Comparison of ENCODE assay signal across 9 mouse cellular contexts in genomic region chr11:69622406-69622805, GRCm38 (mm10). TPM values are rescaled to one million over a fixed set of nuclear protein-coding genes. Genes with fewer than 3 reads are reported as not detected.
DNase-seq lines count a peak whose midpoint lies in the region; ATAC-seq and TF ChIP-seq lines count a peak whose summit lies in the region.
"Had no signal": no experiment of that assay in that cellular context is flagged by ENCODE, and none has a peak within 500 bp of the region (broad histone marks: within the 10 kb centered on the region; RNA-seq: fewer than 3 reads in every experiment).

No protein-coding gene starts in this region.

- no peaks in the 10 kb centered on the region for H3K27me3 ChIP-seq in erythroblast, embryonic 14.5 days (ENCODE audit: control insufficient read depth)
- peaks cover 9% of the 10 kb centered on the region for H3K27me3 ChIP-seq in G1E (ENCODE audit: insufficient read depth, low read length)
- no peaks in the 10 kb centered on the region for H3K27me3 ChIP-seq in forebrain, postnatal 0 days (ENCODE audit: insufficient read depth, low read length)
- H3K27me3 ChIP-seq in liver, embryonic 13.5 days, result no peaks in the 10 kb centered on the region

- no peak for ATAC-seq in erythroblast, adult 5-6 weeks (replicated peaks; ENCODE audit: low FRiP score, poor library complexity, severe bottlenecking)
- ATAC-seq in G1E (ENCODE audit: extremely low read depth, insufficient number of reproducible peaks, low FRiP score, poor library complexity, severe bottlenecking), result no peak
- no peak for ATAC-seq in forebrain, postnatal 0 days
- no peak for ATAC-seq in liver, embryonic 13.5 days (ENCODE audit: low read depth)

- H3K9ac ChIP-seq in forebrain, postnatal 0 days, result peak overlapping the region; percentile 69
- peak overlapping the region; percentile 66 for H3K9ac ChIP-seq in liver, embryonic 13.5 days

- peak overlapping the region; percentile 63 for H3K4me3 ChIP-seq in erythroblast, embryonic 14.5 days (replicated peaks)
- peak overlapping the region; percentile 69; the same call in 1 of the 2 replicates for H3K4me3 ChIP-seq in G1E (ENCODE audit: low read depth, low read length)
- H3K4me3 ChIP-seq in forebrain, postnatal 0 days (ENCODE audit: low read depth, low read length), result peak overlapping the region; percentile 50
- peak overlapping the region; percentile 59 for H3K4me3 ChIP-seq in liver, embryonic 13.5 days (replicated peaks)

- intact Hi-C loops in left cerebral cortex, postnatal 25 days (cut with DNase I), result no loop called here

- no peaks in the 10 kb centered on the region for H3K36me3 ChIP-seq in erythroblast, embryonic 14.5 days (ENCODE audit: control insufficient read depth)
- H3K36me3 ChIP-seq in G1E (replicated peaks), result no peaks in the 10 kb centered on the region
- no peaks in the 10 kb centered on the region for H3K36me3 ChIP-seq in forebrain, postnatal 0 days (ENCODE audit: insufficient read depth)
- no peaks in the 10 kb centered on the region for H3K36me3 ChIP-seq in liver, embryonic 13.5 days

- peak overlapping the region; percentile 86 for H3K27ac ChIP-seq in forebrain, postnatal 0 days (ENCODE audit: low read depth, low read length)
- peak overlapping the region; percentile 79 for H3K27ac ChIP-seq in liver, embryonic 13.5 days

- 25% methylated on average over 6 of the region's 6 CpGs for WGBS in forebrain, postnatal 0 days
- WGBS in liver, embryonic 13.5 days (ENCODE audit: insufficient replicate concordance), result 53% methylated on average over 6 of the region's 6 CpGs

- H3K4me2 ChIP-seq in forebrain, postnatal 0 days (ENCODE audit: low read depth), result peak overlapping the region; percentile 63
- H3K4me2 ChIP-seq in liver, embryonic 13.5 days, result peak overlapping the region; percentile 72

- no peak for TF ChIP-seq CTCF in G1E (IDR thresholded peaks at IDR 0.05; ENCODE audit: low read depth, low read length)
- TF ChIP-seq CTCF in forebrain, postnatal 0 days (IDR thresholded peaks at IDR 0.05; ENCODE audit: low read depth), result no peak

- no peaks in the 10 kb centered on the region for H3K9me3 ChIP-seq in erythroblast, embryonic 14.5 days (ENCODE audit: control insufficient read depth, low read length)
- no peaks in the 10 kb centered on the region for H3K9me3 ChIP-seq in G1E (replicated peaks)
- H3K9me3 ChIP-seq in forebrain, postnatal 0 days (ENCODE audit: low read length), result no peaks in the 10 kb centered on the region
- H3K9me3 ChIP-seq in liver, embryonic 13.5 days (replicated peaks), result no peaks in the 10 kb centered on the region

- H3K4me1 ChIP-seq in erythroblast, embryonic 14.5 days (ENCODE audit: control insufficient read depth), result peaks cover 39% of the 10 kb centered on the region
- peaks cover 41% of the 10 kb centered on the region for H3K4me1 ChIP-seq in G1E (ENCODE audit: insufficient read depth, low read depth, low read length)
- peaks cover 9% of the 10 kb centered on the region for H3K4me1 ChIP-seq in forebrain, postnatal 0 days (ENCODE audit: insufficient read depth)
- H3K4me1 ChIP-seq in liver, embryonic 13.5 days (replicated peaks), result peaks cover 50% of the 10 kb centered on the region

- no peak for DNase-seq in G1E (ENCODE audit: low spot score)
- DNase-seq in forebrain, postnatal 0 days, result peak; percentile 38
- no peak for DNase-seq in liver, embryonic 13.5 days
- no peak for DNase-seq in urinary bladder, postnatal 4 days (ENCODE audit: low spot score in 2 of 2)
- no peak for DNase-seq in retina, postnatal 1 day
- no peak for DNase-seq in left cerebral cortex, postnatal 25 days (ENCODE audit: low spot score in 2 of 2)

RNA-seq across cellular contexts. Expression of gene Sat2, which starts 0.6 kb away (rescaled TPM):
- polyA plus RNA-seq in erythroblast, embryonic 14.5 days (2012), result not detected in 2 replicates
- not detected in 2 replicates for total RNA-seq in erythroblast, adult 5-6 weeks (2015; ENCODE audit: low replicate concordance)
- total RNA-seq in erythroblast, adult 5-6 weeks (2017; ENCODE audit: low replicate concordance), result 0.70 TPM in 1 of 2 replicates, not detected in the other
- total RNA-seq in G1E (2014; fragmentation: Nextera tagmentation), result 2.4 and 7.3 TPM in 2 replicates
- total RNA-seq in G1E (2017), result 1.5 and 2.6 TPM in 2 replicates
- 0.09 TPM in 1 of 2 replicates, not detected in the other for polyA plus RNA-seq in G1E (2012)
- 8.6 and 18.9 TPM in 2 replicates for total RNA-seq in forebrain, postnatal 0 days (2014; rRNA removed)
- polyA plus RNA-seq in forebrain, postnatal 0 days (2015; fragmentation: Nextera tagmentation; extraction: Ambion mirVana), result 27.3 and 28.0 TPM in 2 replicates
- polyA plus RNA-seq in liver, embryonic 13.5 days (2015; fragmentation: Nextera tagmentation; extraction: Ambion mirVana), result 11.6 and 12.3 TPM in 2 replicates
- total RNA-seq in left cerebral cortex, postnatal 25 days (2021), result 1 to 10 TPM; 7.4 to 7.7 TPM
- total RNA-seq: hematopoietic stem cell, adult 5-6 weeks had no signal

RNA-seq across cellular contexts. Expression of gene Shbg, which starts 4.7 kb away (rescaled TPM):
- polyA plus RNA-seq in erythroblast, embryonic 14.5 days (2012), result 0.02 TPM in 1 of 2 replicates, not detected in the other
- not detected in 2 replicates for total RNA-seq in erythroblast, adult 5-6 weeks (2015; ENCODE audit: low replicate concordance)
- 0.51 TPM in 1 of 2 replicates, not detected in the other for total RNA-seq in erythroblast, adult 5-6 weeks (2017; ENCODE audit: low replicate concordance)
- total RNA-seq in G1E (2014; fragmentation: Nextera tagmentation) (not detected in 2 replicates), G1E (2017) (not detected in 2 replicates)
- not detected in 2 replicates for polyA plus RNA-seq in G1E (2012)
- total RNA-seq in forebrain, postnatal 0 days (2014; rRNA removed), result not detected in 2 replicates
- not detected in 2 replicates for polyA plus RNA-seq in forebrain, postnatal 0 days (2015; fragmentation: Nextera tagmentation; extraction: Ambion mirVana)
- polyA plus RNA-seq in liver, embryonic 13.5 days (2015; fragmentation: Nextera tagmentation; extraction: Ambion mirVana), result 33.4 and 34.8 TPM in 2 replicates
- total RNA-seq in left cerebral cortex, postnatal 25 days (2021), result not detected
- total RNA-seq: hematopoietic stem cell, adult 5-6 weeks had no signal

RNA-seq across cellular contexts. Expression of gene Fxr2, which starts 10.4 kb away (rescaled TPM):
- 9.7 and 10.3 TPM in 2 replicates for polyA plus RNA-seq in erythroblast, embryonic 14.5 days (2012)
- 12.3 and 19.2 TPM in 2 replicates for total RNA-seq in erythroblast, adult 5-6 weeks (2015; ENCODE audit: low replicate concordance)
- total RNA-seq in erythroblast, adult 5-6 weeks (2017; ENCODE audit: low replicate concordance), result 14.4 and 26.6 TPM in 2 replicates
- total RNA-seq in G1E (2014; fragmentation: Nextera tagmentation) (90.1 and 92.9 TPM in 2 replicates), G1E (2017) (44.9 and 53.6 TPM in 2 replicates)
- 77.8 and 82.4 TPM in 2 replicates for polyA plus RNA-seq in G1E (2012)
- 83.9 and 94.5 TPM in 2 replicates for total RNA-seq in forebrain, postnatal 0 days (2014; rRNA removed)
- 23.1 and 25.2 TPM in 2 replicates for polyA plus RNA-seq in forebrain, postnatal 0 days (2015; fragmentation: Nextera tagmentation; extraction: Ambion mirVana)
- polyA plus RNA-seq in liver, embryonic 13.5 days (2015; fragmentation: Nextera tagmentation; extraction: Ambion mirVana), result 7.9 and 8.2 TPM in 2 replicates
- 100 to 1,000 TPM; 122 to 133 TPM for total RNA-seq in left cerebral cortex, postnatal 25 days (2021)

RNA-seq across cellular contexts. Expression of gene Atp1b2, which starts 16.7 kb away (rescaled TPM):
- 8.1 and 9.1 TPM in 2 replicates for polyA plus RNA-seq in erythroblast, embryonic 14.5 days (2012)
- total RNA-seq in erythroblast, adult 5-6 weeks (2015; ENCODE audit: low replicate concordance), result 10.6 and 24.0 TPM in 2 replicates
- 1.2 and 4.0 TPM in 2 replicates for total RNA-seq in erythroblast, adult 5-6 weeks (2017; ENCODE audit: low replicate concordance)
- total RNA-seq in G1E (2014; fragmentation: Nextera tagmentation), result 84.5 and 116 TPM in 2 replicates
- 3.6 and 4.8 TPM in 2 replicates for total RNA-seq in G1E (2017)
- 50.0 and 54.6 TPM in 2 replicates for polyA plus RNA-seq in G1E (2012)
- 38.9 and 74.0 TPM in 2 replicates for total RNA-seq in forebrain, postnatal 0 days (2014; rRNA removed)
- 83.2 and 106 TPM in 2 replicates for polyA plus RNA-seq in forebrain, postnatal 0 days (2015; fragmentation: Nextera tagmentation; extraction: Ambion mirVana)
- polyA plus RNA-seq in liver, embryonic 13.5 days (2015; fragmentation: Nextera tagmentation; extraction: Ambion mirVana), result 21.7 and 30.8 TPM in 2 replicates
- total RNA-seq in left cerebral cortex, postnatal 25 days (2021), result 100 to 1,000 TPM; 403 to 438 TPM

RNA-seq across cellular contexts. Expression of gene Sox15, which starts 32.7 kb away (rescaled TPM):
- polyA plus RNA-seq in erythroblast, embryonic 14.5 days (2012), result not detected in 2 replicates
- total RNA-seq in erythroblast, adult 5-6 weeks (2015; ENCODE audit: low replicate concordance), result not detected in 2 replicates
- not detected in 2 replicates for total RNA-seq in erythroblast, adult 5-6 weeks (2017; ENCODE audit: low replicate concordance)
- total RNA-seq in G1E (2014; fragmentation: Nextera tagmentation), result 2.1 TPM in 1 of 2 replicates, not detected in the other
- total RNA-seq in G1E (2017), result 0.17 TPM in 1 of 2 replicates, not detected in the other
- 0.20 and 0.36 TPM in 2 replicates for polyA plus RNA-seq in G1E (2012)
- not detected in 2 replicates for total RNA-seq in forebrain, postnatal 0 days (2014; rRNA removed)
- not detected in 2 replicates for polyA plus RNA-seq in forebrain, postnatal 0 days (2015; fragmentation: Nextera tagmentation; extraction: Ambion mirVana)
- not detected in 2 replicates for polyA plus RNA-seq in liver, embryonic 13.5 days (2015; fragmentation: Nextera tagmentation; extraction: Ambion mirVana)
- total RNA-seq in left cerebral cortex, postnatal 25 days (2021), result not detected
